ENCODE assay signal across 8 mouse cellular contexts in the genomic region with DNA sequence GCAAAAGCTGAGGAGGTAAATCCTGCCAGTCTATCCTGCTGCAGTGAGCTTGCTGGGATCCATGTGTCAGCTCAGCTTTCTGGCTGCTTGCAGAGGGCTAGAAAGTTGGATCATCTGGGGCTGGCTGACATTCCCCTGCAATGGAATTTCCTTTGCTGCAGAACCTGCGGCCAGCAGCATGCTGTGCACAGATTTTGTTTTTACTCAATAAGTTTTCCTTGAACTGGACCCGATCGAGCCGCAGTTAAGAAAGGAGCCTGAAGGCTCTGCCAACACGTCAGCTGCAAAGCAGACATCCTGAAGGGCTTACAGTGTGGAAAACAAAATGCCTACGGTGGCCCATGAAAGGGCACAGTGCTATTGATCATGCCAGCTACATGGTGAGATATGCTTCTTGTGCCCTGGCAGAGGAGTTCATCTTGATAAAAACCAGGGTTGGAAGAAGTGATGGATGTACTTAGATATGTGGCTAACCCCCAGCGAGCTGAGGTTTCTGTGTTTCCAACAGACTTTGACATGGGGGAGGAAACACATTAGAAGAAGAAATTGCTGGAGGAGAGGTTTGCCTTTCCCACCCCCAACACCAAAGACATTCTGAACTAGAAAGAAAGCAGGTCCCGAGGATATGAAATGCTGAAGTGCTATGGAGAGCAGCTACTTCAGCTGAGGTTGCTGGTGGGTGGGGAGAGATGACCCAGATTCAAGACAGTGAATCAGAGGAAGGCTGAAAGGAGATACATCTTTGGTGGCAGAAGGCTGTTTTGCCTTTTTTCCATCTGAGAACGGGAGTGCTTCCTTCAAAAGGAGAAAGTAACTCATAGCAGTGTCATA.
DNase-seq lines count a peak whose midpoint lies in the region; ATAC-seq lines count a peak whose summit lies in the region.

No protein-coding gene starts in this region.

- no peaks in the 10 kb centered on the region for H3K27me3 ChIP-seq in kidney, embryonic 16.5 days (ENCODE audit: insufficient read depth, low read length)
- no peaks in the 10 kb centered on the region for H3K27me3 ChIP-seq in hindbrain, embryonic 12.5 days

- no peak overlapping the region for H3K9ac ChIP-seq in kidney, embryonic 16.5 days (replicated peaks; ENCODE audit: low read length)
- H3K9ac ChIP-seq in hindbrain, embryonic 12.5 days = no peak overlapping the region

- H3K4me3 ChIP-seq in kidney, embryonic 16.5 days (ENCODE audit: low read length) = no peak overlapping the region
- no peak overlapping the region for H3K4me3 ChIP-seq in hindbrain, embryonic 12.5 days

- peak; percentile 12 for DNase-seq in kidney, postnatal 14 days
- DNase-seq in adrenal gland, postnatal 4 days (ENCODE audit: low spot score in 2 of 2) = peak; percentile 3 to 7
- peak; percentile 1 for DNase-seq in lung, postnatal 25 days (ENCODE audit: low spot score)
- DNase-seq in thymus, postnatal 10 days (ENCODE audit: low spot score in 2 of 2) = no peak
- no peak for DNase-seq in thymus, adult 18-20 months

- no peaks in the 10 kb centered on the region for H3K9me3 ChIP-seq in kidney, embryonic 16.5 days (ENCODE audit: low read length)
- no peaks in the 10 kb centered on the region for H3K9me3 ChIP-seq in hindbrain, embryonic 12.5 days (replicated peaks)

- no peaks in the 10 kb centered on the region for H3K36me3 ChIP-seq in kidney, embryonic 16.5 days (ENCODE audit: insufficient read depth, low read length)
- no peaks in the 10 kb centered on the region for H3K36me3 ChIP-seq in hindbrain, embryonic 12.5 days

- no peak overlapping the region for H3K27ac ChIP-seq in kidney, embryonic 16.5 days (ENCODE audit: low read length)
- H3K27ac ChIP-seq in hindbrain, embryonic 12.5 days = peak overlapping the region; percentile 40; the same call in 1 of the 2 replicates

- H3K4me2 ChIP-seq in kidney, embryonic 16.5 days (replicated peaks; ENCODE audit: low read depth, low read length) = no peak overlapping the region
- H3K4me2 ChIP-seq in hindbrain, embryonic 12.5 days (replicated peaks) = 0 out of 2 replicates have a peak overlapping the region, but pooled peaks have one; percentile 2

- no peak for ATAC-seq in kidney, embryonic 16.5 days (ENCODE audit: low FRiP score, low TSS enrichment)
- ATAC-seq in frontal cortex, adult (ENCODE audit: low TSS enrichment) = peak; percentile 95
- no peak for ATAC-seq in hindbrain, embryonic 12.5 days (ENCODE audit: low FRiP score)

- peaks cover 9% of the 10 kb centered on the region; the same call in 1 of the 2 replicates for H3K4me1 ChIP-seq in kidney, embryonic 16.5 days (ENCODE audit: insufficient read depth, low read length)
- peaks cover 10% of the 10 kb centered on the region for H3K4me1 ChIP-seq in hindbrain, embryonic 12.5 days

- WGBS in kidney, embryonic 16.5 days = 43% methylated on average over 9 of the region's 9 CpGs
- WGBS in hindbrain, embryonic 12.5 days = 56% methylated on average over 9 of the region's 9 CpGs

Comparison
In these comparisons a context has a peak if more than half of its experiments do, and no peak if none do; other contexts are left out.
1. DNase-seq: peak in kidney, postnatal 14 days (single experiment), adrenal gland, postnatal 4 days (2 of 2) and lung, postnatal 25 days (single experiment); none in thymus, postnatal 10 days (0 of 2) and thymus, adult 18-20 months (0 of 2).